Mouse (Mus musculus): ENCODE data around the gene Gm10490. TPM values are rescaled to one million over a fixed set of nuclear protein-coding genes. Genes with fewer than 3 reads are reported as not detected.

Gm10490 gene
- total RNA-seq, 2 experiments from 2014 or later, result not detected

DNA sequence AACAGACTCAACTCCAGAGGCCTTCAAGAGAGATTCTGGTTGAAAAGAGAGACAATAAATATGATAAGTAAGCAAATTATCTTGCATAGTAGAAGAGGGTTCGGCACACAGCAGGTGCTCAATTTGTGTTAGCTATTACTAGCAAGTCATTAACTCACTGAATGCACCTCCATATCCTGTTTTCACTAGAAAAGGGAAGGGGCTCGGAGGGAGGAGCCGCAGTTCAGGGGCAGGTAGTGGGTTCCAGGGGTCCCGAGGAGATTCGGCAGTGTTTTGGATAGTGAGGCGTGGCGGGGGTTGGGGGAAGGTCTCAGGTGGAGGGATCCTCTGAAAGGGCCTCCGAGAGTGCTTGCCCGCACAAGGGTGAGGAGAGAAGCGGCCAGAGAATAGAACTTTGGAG lies 17.8 kb downstream of the Gm10490 start:
- DNase-seq, result no peak

DNA sequence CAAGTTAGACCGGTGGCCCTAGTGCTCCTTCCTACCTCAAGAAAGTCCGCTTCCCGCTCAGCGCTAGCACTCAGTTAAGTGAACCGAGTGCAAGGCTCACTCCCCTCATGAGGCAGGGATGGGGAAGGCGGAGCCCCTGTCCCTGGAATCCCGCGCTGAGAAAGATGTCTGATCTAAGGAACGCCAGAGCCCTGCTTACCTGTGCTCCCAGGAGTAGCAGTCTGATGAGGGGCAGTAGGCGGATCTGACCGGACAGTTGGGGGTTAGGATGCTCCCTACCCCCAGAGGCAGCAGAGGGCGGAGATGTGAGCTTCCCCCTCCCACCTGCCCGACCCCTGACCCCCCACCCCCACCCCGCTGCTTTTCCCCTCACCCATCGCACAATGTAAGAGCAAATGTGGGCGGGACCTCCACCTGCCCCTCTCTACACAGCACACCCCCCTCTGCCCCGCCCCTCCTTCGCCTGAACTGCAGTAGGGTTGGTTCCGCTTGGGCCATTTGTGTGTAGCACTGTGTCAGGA lies 19.0 kb downstream of the Gm10490 start, which contains the start of gene Eras:
TSS of gene Eras (minus strand) at position 338 of the 521 bp plus-strand sequence.
- DNase-seq, result no peak

DNA sequence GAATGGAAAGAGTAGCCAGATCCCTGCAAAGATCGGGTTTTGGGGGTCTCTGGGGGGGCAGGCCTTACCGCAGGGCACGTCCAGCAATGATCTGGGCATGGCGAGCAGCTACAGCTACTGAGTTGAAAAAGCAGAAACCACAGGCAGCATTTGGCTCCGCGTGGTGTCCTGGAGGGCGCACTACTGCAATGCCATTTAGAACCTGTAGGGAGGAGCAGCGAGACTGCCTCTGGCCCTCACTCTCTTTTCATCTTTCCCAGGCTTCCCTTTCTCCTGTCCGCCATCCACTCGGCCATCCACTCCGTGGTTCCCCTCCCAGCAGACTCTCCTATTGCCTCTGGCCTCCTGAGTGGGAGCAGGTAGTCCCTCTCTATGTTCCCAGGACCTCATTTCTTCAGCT lies 27.5 kb downstream of the Gm10490 start:
- no peak for DNase-seq

DNA sequence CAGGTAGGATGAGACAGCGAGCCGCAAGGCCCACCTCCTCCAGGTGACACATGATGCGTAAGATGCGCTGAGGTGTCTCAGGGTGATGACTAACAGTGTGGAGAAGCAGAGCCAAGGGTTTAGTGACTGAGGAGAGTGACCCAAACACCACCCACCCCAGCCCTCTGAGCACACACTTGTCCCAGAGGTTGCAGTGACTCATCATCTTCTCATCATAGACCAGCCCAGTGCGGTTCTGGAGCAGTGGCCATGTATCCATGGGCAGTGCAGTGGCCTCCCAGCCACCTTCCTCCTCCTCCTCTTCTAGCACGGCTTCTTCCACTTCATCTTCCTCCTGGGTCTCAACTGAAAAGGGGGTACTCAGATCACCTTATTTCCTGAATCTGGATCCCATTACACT lies 28.3 kb downstream of the Gm10490 start:
- DNase-seq, result no peak

DNA sequence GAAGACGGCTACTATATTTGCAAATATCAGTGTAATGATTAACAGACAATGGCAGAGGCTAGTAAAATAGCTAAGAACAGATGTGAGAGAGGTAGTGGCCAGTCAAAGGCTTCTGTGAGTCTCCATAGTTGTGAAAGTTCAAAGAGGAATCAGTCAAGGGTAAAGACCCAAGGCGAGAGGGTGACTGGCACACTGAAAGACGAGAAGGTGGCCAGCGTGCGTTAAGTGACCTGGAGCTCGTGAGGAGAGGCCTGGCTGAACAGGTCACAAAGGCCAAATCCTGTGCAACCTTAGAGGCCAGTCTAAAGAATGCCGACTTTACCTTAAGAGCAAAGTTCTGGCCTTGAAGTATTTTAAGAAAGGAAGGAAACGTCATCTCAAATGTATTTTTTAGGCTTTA lies 36.3 kb downstream of the Gm10490 start:
- DNase-seq, result no peak

DNA sequence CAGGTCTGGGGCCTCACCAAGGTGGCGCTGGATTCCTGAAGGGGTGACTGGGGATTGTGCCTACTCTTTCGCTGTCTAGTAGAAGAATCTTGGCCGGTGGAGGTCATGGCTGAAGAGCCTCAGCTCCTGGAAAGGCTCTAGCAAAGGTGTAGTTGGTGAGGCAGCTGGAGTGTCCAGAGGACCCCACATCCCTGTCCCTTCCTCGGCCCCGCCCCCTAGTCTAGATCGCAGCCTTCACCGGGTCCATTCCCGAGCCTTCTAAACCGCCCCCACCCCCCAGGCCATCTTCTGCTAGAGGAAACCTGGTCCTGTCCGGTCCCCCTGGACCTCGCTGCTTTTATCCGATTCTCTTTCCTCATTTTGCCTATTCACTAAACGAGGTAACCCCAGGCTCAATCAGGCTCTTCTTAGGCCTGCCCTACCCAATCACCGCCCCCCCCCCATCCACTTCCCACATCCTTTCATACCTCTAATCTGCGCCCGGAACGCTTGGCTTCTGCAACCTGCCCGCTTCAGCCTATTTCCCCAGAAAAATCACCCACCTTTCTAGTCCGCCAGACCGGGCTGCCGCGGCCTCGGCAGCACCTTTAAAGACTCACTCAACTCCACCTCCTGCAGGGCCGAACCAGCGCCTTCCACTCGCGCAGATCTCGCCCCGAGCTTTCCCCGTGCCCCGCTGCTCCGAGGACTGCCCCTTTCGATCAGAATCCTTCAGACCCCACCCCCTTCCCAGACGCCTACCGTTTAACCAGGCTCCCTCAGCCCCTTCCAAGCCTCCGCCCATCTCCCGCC lies 38.0 kb downstream of the Gm10490 start, which contains the start of gene Hdac6:
TSS of gene Hdac6 (minus strand) at position 782 of the 792 bp plus-strand sequence.
- no peak for DNase-seq

DNA sequence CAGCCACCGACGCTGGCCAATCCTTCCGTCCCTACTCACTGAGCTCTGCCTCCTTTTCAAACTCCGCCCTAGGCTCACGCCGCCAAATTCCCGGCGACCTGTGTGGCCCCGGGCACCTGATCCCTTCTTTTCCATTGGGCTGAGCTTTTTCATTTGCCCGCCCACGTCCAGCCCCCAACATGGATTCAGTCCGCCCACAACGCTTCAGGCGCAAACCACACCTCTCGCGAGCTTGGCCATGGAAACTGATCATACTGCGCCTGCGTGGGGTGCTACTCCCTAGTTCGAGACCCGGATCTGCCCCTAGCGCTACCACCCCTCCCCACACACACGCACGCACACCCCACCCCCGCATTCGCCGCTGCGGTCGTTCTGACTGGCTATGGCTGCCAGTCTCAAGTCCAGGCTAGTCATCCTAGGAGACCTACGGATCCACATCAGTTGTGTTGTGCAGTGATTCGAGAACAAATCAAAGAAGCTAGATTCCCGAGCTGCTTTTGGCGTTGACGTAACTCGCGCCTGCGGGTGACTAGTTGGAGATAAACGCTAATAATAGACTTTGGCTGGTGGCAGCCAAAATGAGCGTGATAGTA lies 38.7 kb downstream of the Gm10490 start:
- peak; percentile 94 for DNase-seq

DNA sequence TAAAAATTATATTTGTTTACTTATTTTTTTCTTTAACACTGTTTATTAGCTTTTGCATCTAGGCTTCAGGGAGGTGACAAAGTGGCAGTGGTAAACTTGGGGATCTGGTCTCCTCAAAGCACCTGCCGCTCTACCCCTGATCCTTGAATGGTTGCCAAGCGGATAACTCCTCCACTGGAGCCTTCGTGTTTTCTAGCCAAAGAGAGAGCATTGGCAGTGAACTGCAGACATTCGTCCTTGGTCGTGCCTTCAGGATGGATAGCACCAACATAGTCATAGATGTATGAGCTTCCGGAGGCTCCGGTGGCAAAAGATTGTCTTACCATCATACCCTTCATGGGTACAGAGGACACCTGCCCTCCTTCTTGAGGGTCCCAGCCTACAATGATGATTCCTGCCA lies 40.7 kb downstream of the Gm10490 start:
- DNase-seq, result no peak

DNA sequence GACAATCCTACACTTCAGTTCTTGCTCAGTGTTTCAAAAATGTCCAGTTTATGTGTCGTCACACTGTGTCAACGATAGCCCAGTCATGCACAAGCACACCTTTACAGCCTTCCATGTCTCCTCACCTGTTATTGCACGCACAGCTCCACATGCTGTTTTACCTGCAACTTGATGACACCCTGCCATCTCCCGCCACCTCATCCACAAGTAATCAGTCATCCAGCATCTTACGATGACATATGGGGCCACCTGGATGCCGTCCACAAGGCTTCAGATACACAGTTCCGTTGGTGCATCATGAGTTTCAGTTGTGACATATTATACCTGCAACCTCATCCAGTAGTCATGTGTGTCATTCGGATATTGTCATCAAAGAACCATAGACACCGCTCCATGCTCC lies 49.5 kb downstream of the Gm10490 start:
- no peak for DNase-seq

Other genes starting within 250 kb of the Gm10490 start
- 10 to 100 TPM; 25.4 to 27.2 TPM for gene Plp2, start 238.2 kb upstream of the Gm10490 start, total RNA-seq (2021)
- gene Magix, start 228.3 kb upstream of the Gm10490 start, total RNA-seq (2021), result 10 to 100 TPM; 16.5 to 21.5 TPM
- gene Gpkow, start 212.4 kb upstream of the Gm10490 start, total RNA-seq (2021), result 10 to 100 TPM; 11.3 to 14.6 TPM
- 10 to 100 TPM; 21.8 to 27.6 TPM for gene Wdr45, start 195.2 kb upstream of the Gm10490 start, total RNA-seq (2021)
- gene Gm45208, start 187.3 kb upstream of the Gm10490 start, total RNA-seq (2021), result not detected
- 1 to 10 TPM; 4.7 to 7.3 TPM for gene Praf2, start 181.1 kb upstream of the Gm10490 start, total RNA-seq (2021)
- gene Ccdc120, start 158.6 kb upstream of the Gm10490 start, total RNA-seq (2021), result under 1 TPM; 0.16 to 0.56 TPM
- 1 to 10 TPM; 6.1 to 8.2 TPM for gene Tfe3, start 147.0 kb upstream of the Gm10490 start, total RNA-seq (2021)
- gene Gripap1, start 119.8 kb upstream of the Gm10490 start, total RNA-seq (2021), result 10 to 100 TPM; 17.5 to 21.2 TPM
- gene Kcnd1, start 87.3 kb upstream of the Gm10490 start, total RNA-seq (2021), result under 1 TPM; 0.18 to 0.43 TPM
- 10 to 100 TPM; 14.8 to 18.2 TPM for gene Otud5, start 68.2 kb upstream of the Gm10490 start, total RNA-seq (2021)
- 1 to 10 TPM; 1.5 TPM for gene Pim2, start 31.3 kb upstream of the Gm10490 start, total RNA-seq (2021)
- 1 to 10 TPM; 7.6 to 8.1 TPM for gene Slc35a2, start 25.5 kb upstream of the Gm10490 start, total RNA-seq (2021)
- gene Pqbp1, start 10.3 kb upstream of the Gm10490 start, total RNA-seq (2021), result 10 to 100 TPM; 19.5 to 23.1 TPM
- gene Timm17b, start 10.2 kb upstream of the Gm10490 start, total RNA-seq (2021), result 10 to 100 TPM; 37.8 to 38.5 TPM
- not detected for gene Gm10491, start 1.7 kb upstream of the Gm10490 start, total RNA-seq (2021)
- not detected for gene Pcsk1n, start 10.3 kb downstream of the Gm10490 start, total RNA-seq (2021)
- gene Eras, start 19.1 kb downstream of the Gm10490 start, total RNA-seq (2021), result not detected
- gene Hdac6, start 38.3 kb downstream of the Gm10490 start, total RNA-seq (2021), result 1 to 10 TPM; 3.9 to 5.0 TPM
- gene Gata1, start 68.5 kb downstream of the Gm10490 start, total RNA-seq (2021), result not detected
- not detected for gene Glod5, start 109.0 kb downstream of the Gm10490 start, total RNA-seq (2021)
- 1 to 10 TPM; 3.0 to 3.6 TPM for gene Suv39h1, start 165.2 kb downstream of the Gm10490 start, total RNA-seq (2021)
- under 1 TPM; 0.46 to 0.54 TPM for gene Was, start 181.0 kb downstream of the Gm10490 start, total RNA-seq (2021)
- gene Wdr13, start 223.3 kb downstream of the Gm10490 start, total RNA-seq (2021), result 10 to 100 TPM; 11.8 to 16.3 TPM
- 10 to 100 TPM; 44.1 to 60.8 TPM for gene Rbm3, start 236.3 kb downstream of the Gm10490 start, total RNA-seq (2021)